In genomic region chr6:127614083-127614984, GRCm38 (mm10) we compare ENCODE assay signal across 8 mouse cellular contexts. TPM values are rescaled to one million over a fixed set of nuclear protein-coding genes. Genes with fewer than 3 reads are reported as not detected.
DNase-seq lines count a peak whose midpoint lies in the region; ATAC-seq lines count a peak whose summit lies in the region.

No protein-coding gene starts in this region.

- intact Hi-C loops in heart, postnatal 14 days (cut with DNase I), result no loop called here

- DNase-seq in 416B (ENCODE audit: low read depth), result peak; percentile 12
- DNase-seq in B cell, adult 2 months, result peak; percentile 57 to 61
- peak; percentile 31 to 36 for DNase-seq in heart, postnatal 14 days
- peak; percentile 74 for DNase-seq in lung, postnatal 36 days
- DNase-seq in layer of hippocampus, postnatal 10 days (ENCODE audit: low spot score in 2 of 2), result no peak
- no peak for DNase-seq in right cerebral cortex, postnatal 4 days
- DNase-seq in T-cell, adult 2 months (ENCODE audit: low spot score), result no peak

- no peak for ATAC-seq in megakaryocyte, adult 5-6 weeks (ENCODE audit: poor library complexity, severe bottlenecking)

RNA-seq across cellular contexts. Expression of gene Cracr2a, which starts 53.2 kb away (rescaled TPM):
- total RNA-seq in heart, postnatal 14 days (2021), result 1 to 10 TPM; 1.4 to 2.6 TPM
- 1 to 10 TPM; 1.5 to 2.2 TPM for total RNA-seq in layer of hippocampus, postnatal 10 days (2021)
- total RNA-seq in megakaryocyte, adult 5-6 weeks (2015), result 6.2 and 7.6 TPM in 2 replicates
- 8.0 and 12.6 TPM in 2 replicates for total RNA-seq in megakaryocyte, adult 5-6 weeks (2017)

Comparison
In these comparisons a context has a peak if more than half of its experiments do, and no peak if none do; other contexts are left out.
1. DNase-seq: peak in 416B (single experiment), B cell, adult 2 months (2 of 2), heart, postnatal 14 days (2 of 2) and lung, postnatal 36 days (single experiment); none in layer of hippocampus, postnatal 10 days (0 of 2), right cerebral cortex, postnatal 4 days (single experiment) and T-cell, adult 2 months (single experiment).